Mouse (Mus musculus) thymus, postnatal 14 days (tissue): ENCODE measurements around the gene Lasp1.
"Not testable (repeated sequence)": the region's sequence is repeated elsewhere in the genome, so short reads cannot be mapped to it uniquely, and the experiment has no call there.

Source experiments
- DNase-seq: peaks from one replicate; pipeline ENCODE4 v3.0.0; 2021

The Lasp1 gene

DNA sequence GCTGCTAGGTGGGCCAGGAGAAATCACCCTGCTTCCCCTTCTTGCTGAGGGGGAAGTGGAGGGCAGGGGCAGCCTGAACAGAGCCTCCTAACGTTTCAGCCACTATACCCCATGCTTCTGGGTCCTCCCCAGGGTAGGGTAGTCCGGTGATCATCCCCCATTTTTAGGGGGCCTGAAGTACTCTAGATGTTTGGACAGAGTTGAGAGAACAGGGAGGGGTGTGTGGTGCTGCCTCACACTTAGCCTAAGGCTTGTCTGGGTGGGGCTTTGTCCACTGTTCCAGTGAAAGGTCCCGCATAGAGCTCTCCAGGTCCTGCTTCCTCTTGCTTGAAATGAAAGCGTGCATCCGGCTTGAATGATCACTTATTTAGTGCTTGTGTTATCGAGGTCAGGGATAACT is 31.7 kb downstream of the Lasp1 start:
- no peak for DNase-seq

DNA sequence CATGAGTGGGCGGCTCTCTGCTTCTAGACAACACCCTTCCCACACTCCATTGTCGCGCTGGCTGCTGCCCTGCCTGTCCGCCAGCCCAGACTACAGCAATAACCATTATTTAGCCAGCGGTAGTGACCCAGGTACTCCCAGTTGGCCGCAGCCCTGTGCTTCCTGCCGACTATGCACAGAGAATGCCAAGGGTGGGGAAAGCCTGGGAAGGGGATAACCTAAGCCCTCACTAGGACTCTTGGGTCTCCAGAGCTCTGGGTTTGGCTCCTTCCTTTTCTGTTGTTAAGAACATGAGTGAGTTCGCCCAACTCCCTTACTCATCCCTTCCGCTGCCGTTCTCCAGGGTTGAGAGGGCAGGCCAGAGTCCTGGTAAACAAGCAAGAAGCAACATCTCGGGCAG is 33.2 kb downstream of the Lasp1 start:
- DNase-seq: no peak

DNA sequence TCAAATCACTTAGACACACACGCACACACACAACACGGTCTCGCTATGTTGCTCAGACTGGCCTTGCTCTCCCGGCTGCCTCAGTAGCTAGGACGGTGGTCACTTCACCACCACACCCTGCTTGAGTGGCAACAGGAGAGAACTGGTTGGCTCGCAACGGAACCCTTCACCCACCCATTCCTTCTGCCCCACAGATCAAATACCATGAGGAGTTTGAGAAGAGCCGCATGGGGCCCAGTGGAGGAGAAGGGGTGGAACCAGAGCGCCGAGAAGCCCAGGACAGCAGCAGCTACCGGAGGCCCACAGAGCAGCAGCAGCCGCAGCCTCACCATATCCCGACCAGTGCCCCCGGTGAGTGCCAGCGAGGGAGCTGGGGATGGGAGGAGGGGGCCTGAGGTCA is 34.6 kb downstream of the Lasp1 start:
- DNase-seq: no peak

DNA sequence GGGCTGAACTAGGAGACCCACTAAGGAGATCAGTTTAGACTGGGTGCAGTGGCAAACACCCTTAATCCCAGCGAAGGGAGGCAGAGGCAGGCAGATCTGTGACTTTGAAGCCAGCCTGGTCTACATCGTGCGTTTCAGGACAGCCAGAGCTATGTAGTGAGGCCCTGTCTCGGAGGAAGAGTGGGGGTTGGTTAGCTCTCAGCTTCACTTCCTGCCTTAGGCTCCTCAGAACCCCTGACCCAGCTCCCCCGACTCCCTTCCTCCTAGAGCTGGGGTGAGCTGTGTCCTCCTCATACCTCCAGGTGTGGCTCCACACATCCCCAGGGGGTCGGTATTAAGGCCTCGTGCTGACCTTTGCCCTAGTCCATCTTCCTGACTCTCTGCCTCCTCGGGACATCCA is 37.7 kb downstream of the Lasp1 start:
- peak; percentile 61 for DNase-seq

DNA sequence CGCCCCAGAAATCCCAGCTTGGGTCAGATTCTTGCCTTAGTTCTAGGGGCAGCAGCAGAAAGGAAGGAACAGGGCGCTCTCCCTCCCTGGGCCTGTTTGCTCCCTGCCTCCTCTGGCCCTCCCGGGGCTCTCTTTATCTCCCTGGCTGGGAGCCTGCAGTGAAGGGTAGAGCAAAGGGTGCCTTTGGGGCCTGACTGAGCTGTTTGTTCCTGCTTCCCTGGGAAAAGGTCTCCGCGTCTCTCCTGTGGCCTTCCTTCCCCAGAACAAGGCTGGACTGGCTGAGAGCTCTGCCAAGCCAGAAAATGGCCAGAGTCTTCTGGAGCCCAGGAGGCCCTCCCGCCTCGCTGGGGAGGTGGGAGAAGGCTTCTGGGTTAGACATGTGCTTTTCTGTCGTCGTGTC is 38.3 kb downstream of the Lasp1 start:
- DNase-seq: not testable (repeated sequence)

DNA sequence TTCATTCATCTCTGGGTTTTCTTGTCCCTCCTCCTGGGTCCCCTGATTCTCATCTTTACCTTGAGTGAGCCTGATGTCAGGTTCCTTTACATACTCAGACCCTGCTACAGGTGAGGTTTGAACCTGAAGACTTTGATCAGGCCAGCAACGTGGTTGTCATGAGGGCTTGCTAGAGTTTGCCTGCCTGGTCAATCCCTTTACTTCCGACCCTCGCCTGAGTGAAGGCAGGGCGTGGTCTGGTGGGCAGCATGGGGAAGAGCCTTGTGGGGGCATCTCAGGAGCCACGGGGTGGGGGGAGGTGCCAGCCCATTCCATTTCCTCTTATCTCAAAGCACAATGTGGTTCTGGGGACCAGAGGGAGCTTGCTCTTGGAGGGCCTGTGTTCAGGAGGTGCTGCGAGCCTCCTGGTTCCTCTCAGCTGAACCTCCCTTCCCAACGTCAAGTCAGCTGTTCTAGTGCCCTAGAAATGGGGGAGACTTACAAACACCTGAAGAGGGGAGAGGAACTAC is 38.9 kb downstream of the Lasp1 start:
- no peak for DNase-seq

DNA sequence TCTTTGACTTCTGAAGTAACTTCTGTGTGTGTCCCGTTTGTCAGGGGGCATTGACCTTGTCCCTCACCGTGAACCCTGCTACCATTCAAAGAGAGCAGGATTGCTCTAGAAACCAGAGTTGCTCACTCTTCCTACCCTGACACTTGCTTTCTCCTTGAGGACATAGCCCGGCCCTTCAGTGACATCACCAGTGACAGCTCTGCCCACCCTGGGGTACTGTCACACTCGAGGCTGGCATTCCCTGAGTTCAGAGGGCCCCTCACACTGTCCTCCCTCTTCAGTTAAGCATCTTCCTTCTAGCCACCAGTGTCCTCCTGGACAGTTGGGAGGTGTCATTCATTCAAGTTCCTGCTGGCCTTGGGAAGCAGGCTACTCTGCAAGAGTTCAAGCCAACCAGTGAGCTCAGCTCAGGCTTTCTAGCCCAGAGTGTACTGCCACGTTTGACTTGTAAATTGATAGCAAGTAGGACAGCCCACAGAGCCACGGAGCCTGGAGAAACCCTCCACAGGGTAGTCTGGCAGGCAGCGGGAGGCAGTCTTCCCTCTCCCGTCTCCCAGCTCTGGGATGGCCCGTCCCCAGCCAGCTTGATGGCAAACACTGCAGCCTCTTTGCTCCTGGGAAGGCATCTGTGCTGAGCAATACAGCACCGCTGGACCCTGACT is 40.1 kb downstream of the Lasp1 start:
- no peak for DNase-seq

DNA sequence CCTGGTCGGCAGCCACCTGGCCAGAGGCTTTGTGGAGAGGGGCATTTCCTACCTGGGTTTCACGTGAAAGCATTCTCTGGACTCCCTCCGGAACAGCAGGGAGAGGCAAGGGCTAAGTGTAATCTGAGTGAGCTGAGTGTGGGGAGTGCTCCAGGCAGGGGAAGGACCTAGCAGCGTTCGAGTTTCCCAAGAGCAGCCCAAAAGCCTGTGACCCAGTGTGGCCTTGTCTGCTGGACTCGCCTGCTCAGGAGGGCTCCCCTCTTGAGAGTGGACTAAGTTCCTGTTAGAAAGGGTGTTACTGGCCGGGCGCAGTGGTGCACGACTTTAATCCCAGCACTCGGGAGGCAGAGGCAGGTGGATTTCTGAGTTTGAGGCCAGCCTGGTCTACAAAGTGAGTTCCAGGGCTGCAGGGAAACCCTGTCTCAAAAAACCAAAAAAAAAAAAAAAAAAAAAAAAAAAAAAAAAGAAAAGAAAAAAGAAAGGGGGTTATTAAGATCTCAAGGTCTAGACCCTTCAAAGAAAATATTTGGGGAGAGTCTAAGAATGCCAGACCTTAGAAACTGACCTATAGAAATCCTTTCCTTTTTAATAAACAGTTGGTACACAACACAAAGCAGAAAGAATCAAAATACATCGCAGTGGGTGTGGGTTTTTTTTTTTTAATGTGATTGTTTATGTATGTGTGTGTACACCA is 40.8 kb downstream of the Lasp1 start:
- DNase-seq: no peak

DNA sequence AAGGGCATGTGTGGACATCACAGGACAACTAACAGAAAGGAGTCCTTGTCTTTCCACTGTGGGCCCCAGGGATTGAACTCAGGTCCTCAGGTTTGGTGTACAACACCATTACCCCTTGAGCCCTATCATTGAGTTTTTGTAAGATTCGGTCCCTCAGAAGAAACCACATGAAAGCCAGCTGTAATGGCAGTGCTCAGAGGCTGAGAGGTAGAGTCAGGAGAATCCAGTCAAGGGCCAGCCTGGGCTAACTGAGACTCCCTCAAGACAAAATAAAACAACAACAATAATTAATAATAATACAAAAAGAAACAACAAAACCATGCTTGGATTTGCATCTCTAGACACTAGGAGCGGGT is 41.3 kb downstream of the Lasp1 start:
- DNase-seq: peak; percentile 5

DNA sequence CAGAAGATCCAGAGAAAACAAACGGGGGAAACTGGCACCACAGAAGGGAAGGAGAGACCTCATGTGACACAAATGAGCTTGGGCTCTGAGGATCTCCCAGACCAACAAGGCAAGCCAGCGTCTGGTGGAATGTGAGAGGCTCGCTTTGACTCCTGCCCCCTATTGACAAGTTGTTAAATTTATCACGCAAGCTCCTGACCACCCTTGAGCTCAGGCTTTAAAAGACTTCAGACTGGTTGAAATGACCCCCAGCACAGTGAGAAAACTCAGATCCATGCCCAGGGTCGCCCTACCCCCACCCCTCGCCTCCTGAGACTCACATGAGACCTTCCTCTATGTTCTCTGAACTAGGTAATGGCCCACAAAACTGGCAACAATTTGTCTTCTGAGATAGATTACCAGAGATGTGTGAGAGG is 41.7 kb downstream of the Lasp1 start, which contains the start of gene B230217C12Rik:
Gene B230217C12Rik (plus strand): TSS at position 242 of the 416 bp plus-strand sequence.
- no peak for DNase-seq

DNA sequence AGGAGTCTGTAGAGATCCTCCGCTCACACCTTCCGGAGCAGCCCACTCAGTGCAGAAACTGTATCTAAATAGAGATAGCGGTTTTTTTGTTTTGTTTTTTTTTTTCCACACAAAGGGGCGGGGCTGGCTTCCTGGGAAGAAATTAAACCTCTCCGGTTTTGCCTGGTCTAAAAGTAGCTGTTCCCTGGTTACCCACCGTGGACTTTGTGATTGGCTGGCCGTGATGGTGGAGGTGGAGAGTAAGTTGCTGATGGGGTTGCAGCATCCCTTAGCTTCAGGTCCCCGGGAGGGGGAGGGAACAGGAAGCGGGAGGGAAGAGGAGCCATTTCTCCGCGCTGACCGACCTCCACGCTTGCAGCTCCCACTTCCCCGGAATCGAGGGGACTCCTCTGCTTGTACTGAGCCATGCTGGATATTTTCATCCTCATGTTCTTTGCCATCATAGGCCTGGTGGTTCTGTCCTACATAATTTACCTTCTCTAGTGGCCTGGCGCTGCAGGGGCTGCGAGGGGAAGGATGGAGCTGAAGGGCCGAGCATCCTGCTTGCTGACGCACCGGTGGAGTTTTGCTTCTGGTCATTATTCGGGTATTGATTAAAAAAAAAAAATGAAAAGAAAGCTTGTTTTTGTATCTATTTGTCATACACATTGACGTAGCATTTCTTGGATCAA is 42.3 kb downstream of the Lasp1 start:
- DNase-seq: peak; percentile 75

DNA sequence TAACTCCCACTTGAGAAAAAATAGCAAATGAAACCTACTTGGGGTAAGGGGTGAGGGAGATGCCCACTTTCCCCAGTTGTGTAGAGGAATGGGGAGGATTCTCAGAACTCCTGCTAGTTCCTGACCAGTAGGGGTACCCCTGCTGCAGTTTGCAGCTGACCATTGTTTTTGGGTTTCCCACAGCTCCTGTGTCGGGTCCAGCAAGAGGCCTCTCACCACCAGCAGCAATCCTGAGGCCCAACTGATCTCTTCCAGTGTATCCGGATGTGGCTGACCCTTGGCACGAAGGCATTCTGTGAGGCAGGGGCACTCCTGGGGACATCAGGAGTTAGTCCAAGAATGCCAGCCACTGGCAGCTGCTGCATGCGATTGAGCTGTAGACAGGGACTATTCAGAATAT is 43.2 kb downstream of the Lasp1 start:
- no peak for DNase-seq

DNA sequence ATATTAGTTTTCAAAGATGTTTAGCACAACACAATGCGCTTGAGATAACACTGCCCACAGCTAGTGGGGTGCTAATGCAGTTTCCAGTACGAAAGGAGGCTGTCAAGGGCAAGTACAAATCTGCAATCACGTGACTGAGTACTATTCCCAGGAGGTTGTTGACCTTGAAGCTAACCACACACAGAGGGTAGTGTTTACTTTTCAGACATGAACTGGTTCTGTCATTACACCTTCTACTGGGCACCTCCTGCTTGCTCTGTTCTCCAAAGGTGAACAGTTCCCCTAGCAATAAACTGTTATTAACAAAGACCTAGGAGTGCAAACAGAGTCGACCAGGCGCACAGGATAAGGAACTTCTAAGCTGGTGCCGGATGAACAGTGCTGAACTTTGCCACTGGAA is 51.6 kb downstream of the Lasp1 start:
- DNase-seq: no peak

DNA sequence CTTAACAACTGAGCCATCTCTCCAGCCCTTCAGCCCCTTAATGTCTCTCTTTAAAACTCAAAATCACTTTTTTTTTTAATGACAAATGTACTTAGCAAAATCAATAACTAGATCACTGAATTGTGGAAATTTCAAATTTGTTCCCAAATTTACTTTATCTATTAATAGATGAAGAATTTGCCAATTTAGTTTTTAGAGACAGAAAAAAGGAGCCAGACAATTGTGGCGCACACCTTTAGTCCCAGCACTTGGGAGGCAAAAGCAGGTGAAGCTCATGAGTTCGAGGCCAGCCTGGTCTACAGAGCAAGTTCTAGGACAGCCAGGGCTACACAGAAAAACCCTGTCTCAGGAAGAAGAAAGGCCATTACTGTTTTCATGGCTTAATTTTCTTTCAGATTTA is 52.8 kb downstream of the Lasp1 start:
- DNase-seq: no peak

DNA sequence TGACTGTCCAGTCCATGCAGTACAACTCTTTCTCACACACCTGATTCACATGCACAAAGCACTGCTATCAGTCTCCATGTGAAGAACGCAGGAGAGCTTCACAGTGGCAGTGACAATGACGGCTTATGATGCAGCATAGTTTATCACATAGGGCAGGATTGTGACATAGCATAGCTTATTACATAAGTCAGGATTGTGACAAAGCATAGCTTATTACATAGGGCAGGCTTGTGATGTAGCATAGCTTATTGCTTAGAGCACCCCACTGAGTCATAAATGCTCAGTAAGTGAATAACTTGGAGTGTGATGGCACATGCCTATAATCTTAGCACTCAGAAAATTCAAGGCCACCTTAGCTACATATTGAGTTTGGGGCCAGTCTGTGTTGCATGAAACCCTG is 56.7 kb downstream of the Lasp1 start:
- DNase-seq: no peak

DNA sequence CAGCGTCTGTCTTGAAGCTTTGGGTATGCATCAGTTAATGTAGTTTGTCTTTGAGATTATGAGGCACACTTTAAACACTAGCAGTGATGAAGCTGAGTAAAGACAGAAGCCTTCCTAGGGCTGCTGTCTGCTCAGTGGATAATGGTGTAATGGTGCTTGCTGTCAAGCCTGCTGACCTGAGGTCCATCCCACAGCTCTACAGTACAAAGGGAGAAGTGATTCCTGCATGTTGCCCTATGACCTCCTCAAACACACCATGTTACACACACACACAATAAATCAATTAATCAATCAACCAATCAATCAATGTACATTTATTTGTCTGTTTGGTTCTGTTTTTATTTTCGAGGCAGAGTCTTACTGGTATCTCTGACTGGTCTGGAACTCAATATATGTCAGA is 63.3 kb downstream of the Lasp1 start:
- no peak for DNase-seq

DNA sequence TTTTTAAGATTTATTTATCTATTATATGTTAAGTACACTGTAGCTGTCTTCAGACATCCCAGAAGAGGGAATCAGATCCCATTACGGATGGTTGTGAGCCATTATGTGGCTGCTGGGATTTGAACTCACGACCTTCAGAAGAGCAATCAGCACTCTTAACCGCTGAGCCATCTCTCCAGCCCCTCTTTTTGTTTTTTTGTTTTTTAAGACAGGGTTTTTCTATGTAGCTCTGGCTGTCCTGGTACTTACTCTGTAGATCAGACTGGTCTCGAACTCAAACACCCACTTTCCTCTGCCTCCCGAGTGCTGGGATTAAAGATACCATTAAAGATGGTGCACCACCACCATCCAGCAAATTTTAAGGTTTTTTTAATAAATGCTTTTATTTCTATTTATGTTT is 66.6 kb downstream of the Lasp1 start:
- DNase-seq: no peak

DNA sequence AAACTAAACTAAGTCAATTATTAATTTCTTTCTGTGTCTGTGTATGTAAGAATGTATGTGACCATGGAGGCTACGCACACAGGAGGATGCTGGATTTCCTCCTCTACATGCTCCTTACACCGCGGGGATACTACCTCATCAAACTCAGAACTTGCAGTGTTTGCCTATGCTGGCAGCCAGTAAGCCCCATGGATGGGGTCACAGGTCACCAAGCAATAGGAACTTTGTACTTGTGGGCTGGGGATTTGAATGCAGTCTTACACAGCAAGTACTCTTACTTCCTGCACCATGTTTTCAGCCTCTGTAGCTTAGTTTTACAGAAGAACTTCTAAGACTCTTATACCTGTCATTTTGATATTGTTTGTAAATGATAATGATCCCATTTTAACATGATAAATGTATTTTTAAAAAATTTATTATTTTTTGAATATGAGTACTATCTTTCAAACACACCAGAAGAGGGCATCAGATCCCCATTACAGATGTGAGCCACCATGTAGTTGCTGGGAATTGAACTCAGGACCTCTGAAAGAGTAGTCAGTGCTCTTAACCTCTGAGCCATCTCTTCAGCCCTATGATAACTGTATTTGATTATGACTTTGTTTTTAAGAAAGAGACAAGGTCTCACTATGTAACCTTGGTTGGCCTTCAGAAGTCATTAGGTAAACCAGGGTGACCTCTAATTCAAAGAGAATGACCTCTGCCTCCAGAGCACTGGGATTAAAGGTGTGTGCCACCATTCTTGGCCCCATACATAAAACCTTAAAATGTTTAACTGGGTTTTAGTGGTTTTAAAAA is 67.5 kb downstream of the Lasp1 start:
- DNase-seq: no peak

DNA sequence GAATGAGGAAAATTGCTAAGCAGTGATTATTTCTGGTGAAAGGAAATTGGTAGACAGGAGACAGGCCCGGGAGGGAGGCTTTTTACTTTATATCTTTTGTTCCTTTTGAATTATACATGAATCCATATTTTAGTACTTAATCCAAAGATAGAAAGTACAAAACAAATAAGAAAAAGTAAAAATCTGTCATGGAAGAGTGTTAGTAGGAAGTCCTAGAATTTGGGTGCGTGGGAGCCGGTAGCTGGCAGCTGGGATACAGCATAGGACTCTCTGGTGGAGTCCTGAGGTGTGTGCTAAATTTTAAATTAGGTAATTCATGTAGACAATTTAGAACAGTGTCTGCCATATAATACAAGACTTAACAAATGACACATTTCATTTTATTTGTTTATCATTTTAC is 68.8 kb downstream of the Lasp1 start:
- DNase-seq: no peak

DNA sequence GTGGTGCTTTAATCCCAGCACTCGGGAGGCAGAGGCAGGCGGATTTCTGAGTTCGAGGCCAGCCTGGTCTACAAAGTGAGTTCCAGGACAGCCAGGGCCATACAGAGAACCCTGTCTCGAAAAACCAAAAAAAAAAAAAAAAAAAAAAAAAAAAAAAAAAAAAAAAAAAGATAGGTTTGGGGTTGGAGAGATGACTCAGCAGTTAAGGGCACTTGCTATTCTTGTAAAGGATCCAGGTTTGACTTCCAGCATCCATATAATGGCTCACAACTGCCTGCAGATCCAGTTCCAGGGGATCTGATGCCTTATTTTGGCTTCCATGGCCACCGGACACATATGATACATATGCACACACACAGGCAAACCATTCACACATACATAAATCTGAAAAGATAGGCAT is 73.6 kb downstream of the Lasp1 start:
- not testable (repeated sequence) for DNase-seq

DNA sequence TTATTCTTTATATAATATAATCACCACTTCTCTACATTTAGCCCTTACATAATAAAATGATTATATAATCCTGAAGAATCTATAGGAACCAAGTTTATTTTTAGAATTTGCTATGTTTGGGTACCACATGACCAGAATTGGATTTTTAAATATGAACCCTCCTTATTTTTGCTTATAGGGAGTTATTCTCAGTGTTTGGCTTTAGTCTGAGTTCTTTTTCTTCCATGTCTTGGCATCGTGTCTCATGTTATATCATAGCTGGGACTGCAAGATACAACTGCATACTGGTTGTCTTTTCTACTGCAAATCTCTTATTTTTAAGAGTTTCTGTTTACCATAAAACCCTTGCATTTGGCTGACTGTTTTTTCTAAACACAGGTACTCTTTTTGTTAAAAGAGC is 75.6 kb downstream of the Lasp1 start:
- no peak for DNase-seq

DNA sequence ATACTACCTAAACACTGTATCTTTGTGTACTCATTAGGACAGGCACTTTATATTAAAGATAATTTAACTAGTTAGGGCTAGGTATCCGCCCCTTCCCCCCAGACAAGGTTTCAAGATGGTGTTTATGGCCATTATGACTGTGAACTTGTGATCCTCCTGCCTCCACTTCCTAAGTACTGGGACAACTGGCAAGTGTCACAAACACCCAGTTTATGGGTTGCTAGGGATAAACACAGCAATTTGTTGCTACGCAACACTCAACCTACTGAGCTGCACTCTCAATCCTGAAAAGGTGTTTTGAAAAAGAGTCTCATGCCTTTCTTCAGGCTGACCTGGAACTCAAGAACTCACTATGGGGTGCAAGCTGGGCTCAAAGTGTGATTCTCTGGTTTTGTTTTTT is 78.5 kb downstream of the Lasp1 start:
- DNase-seq: no peak

DNA sequence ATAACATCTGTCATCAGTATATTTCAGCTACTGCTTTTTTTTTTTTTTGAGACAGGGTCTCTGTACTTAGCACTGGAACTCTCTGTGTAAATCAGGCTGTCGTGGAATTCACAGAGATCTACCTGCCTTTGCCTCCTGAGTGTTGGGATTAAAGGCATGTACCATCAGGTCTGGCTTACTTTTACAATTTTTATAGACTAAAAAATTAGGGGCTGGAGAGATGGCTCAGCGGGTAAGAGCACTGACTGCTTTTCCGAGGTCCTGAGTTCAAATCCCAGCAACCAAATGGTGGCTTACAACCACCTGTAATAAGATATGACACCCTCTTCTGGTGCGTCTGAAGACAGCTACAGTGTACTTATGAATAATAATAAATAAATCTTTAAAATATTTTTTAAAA is 81.6 kb downstream of the Lasp1 start:
- no peak for DNase-seq
